ENCODE assay signal across 17 mouse cellular contexts in the genomic region with DNA sequence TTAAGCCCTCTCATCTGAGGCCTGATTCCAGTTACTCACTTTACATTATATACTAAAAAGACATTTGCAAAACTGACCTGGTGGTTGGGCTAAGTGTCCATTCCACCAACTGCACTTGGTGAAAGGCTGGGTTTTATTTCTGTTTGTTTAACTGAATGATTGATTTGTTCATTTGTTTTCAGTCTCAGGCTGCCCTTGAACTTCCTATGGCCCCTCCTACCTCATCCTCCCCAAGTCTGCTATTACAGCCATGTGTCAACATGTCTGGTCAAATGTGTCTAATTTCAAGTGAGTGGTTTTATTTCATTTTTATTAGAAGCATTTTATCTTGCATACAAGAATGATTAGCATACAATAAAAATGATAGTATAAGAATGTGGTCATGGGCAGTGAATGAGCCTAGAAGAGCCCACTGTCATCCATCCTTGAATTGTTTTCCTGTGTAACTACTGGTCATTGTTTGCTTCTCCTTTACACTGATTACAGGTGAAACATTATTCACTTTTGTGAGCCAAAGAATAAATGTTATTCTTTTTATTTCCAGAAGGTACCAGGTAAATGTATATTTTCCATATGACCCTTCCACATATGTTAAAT.
"Had no signal": no experiment of that assay in that cellular context is flagged by ENCODE, and none has a peak within 500 bp of the region (broad histone marks: within the 10 kb centered on the region; RNA-seq: fewer than 3 reads in every experiment).

No protein-coding gene starts in this region.

- H3K4me2 ChIP-seq: lung, embryonic 15.5 days; midbrain, embryonic 11.5 days; midbrain, embryonic 13.5 days; midbrain, embryonic 15.5 days; neural tube, embryonic 12.5 days; stomach, embryonic 15.5 days had no signal

- ATAC-seq: lung, postnatal 0 days; midbrain, embryonic 13.5 days; midbrain, embryonic 15.5 days had no signal

- H3K4me3 ChIP-seq: lung, embryonic 15.5 days; megakaryocyte, embryonic 14.5 days; midbrain, embryonic 13.5 days; midbrain, embryonic 15.5 days; neural tube, embryonic 12.5 days; stomach, embryonic 15.5 days had no signal

- H3K9me3 ChIP-seq: lung, embryonic 15.5 days; megakaryocyte, embryonic 14.5 days; midbrain, embryonic 13.5 days; midbrain, embryonic 15.5 days; neural tube, embryonic 12.5 days; stomach, embryonic 15.5 days had no signal

- H3K4me1 ChIP-seq: lung, embryonic 15.5 days; megakaryocyte, embryonic 14.5 days; midbrain, embryonic 13.5 days; midbrain, embryonic 15.5 days; neural tube, embryonic 12.5 days; stomach, embryonic 15.5 days had no signal

- H3K9ac ChIP-seq: lung, embryonic 15.5 days; midbrain, embryonic 13.5 days; midbrain, embryonic 15.5 days; neural tube, embryonic 12.5 days; stomach, embryonic 15.5 days had no signal

- H3K36me3 ChIP-seq: lung, embryonic 15.5 days; midbrain, embryonic 13.5 days; midbrain, embryonic 15.5 days; neural tube, embryonic 12.5 days; stomach, embryonic 15.5 days had no signal

- H3K27me3 ChIP-seq: lung, embryonic 15.5 days; megakaryocyte, embryonic 14.5 days; midbrain, embryonic 13.5 days; midbrain, embryonic 15.5 days; neural tube, embryonic 12.5 days; stomach, embryonic 15.5 days had no signal

- H3K27ac ChIP-seq: lung, embryonic 15.5 days; macrophage; midbrain, embryonic 13.5 days; midbrain, embryonic 15.5 days; neural tube, embryonic 12.5 days; stomach, embryonic 15.5 days; stomach, postnatal 0 days had no signal

- DNase-seq: lung, adult 2 months; lung, postnatal 14 days; lung, postnatal 36 days; right cerebral cortex, postnatal 14 days; thymus, adult 2 months; thymus, postnatal 25 days; thymus, postnatal 4 days had no signal
